Mouse (Mus musculus): ENCODE data around the gene Smyd3. TPM values are rescaled to one million over a fixed set of nuclear protein-coding genes. Genes with fewer than 3 reads are reported as not detected.

Smyd3 gene
- polyA plus RNA-seq, 1 experiment = 10.6 TPM

- Histone ChIP-seq H3ac (ENCODE audit: control insufficient read depth, insufficient read length, low read depth) (no peak overlapping the region), H3K79me2 (ENCODE audit: control insufficient read depth, insufficient read depth) (peaks cover 5% of the 10 kb centered on the region), H3K27me3 (ENCODE audit: control insufficient read depth, insufficient read depth, insufficient read length) (no peaks in the 10 kb centered on the region), H3K79me3 (ENCODE audit: low read depth) (no peaks in the 10 kb centered on the region), H3K4me3 (ENCODE audit: insufficient read depth, poor library complexity, severe bottlenecking) (no peak overlapping the region), H3K36me3 (ENCODE audit: control insufficient read depth, insufficient read depth) (peaks cover 2% of the 10 kb centered on the region)
- no peak for TF ChIP-seq FOSL1 (IDR thresholded peaks at IDR 0.05; ENCODE audit: insufficient read depth, low read length, poor library complexity, severe bottlenecking)
- no peak for TF ChIP-seq CTCF (IDR thresholded peaks at IDR 0.05; ENCODE audit: control insufficient read depth, insufficient read depth, insufficient read length)
- no peak for TF ChIP-seq USF1 (IDR thresholded peaks at IDR 0.05; ENCODE audit: low read depth)
- no peak for TF ChIP-seq MYOD1 (IDR thresholded peaks at IDR 0.05; ENCODE audit: control insufficient read depth, insufficient read length, low read depth)
- no peak for TF ChIP-seq MYOG (IDR thresholded peaks at IDR 0.05; ENCODE audit: control insufficient read depth, extremely low read depth, insufficient read length)
- no peak for TF ChIP-seq MAX (IDR thresholded peaks at IDR 0.05)
- TF ChIP-seq CEBPB (IDR thresholded peaks at IDR 0.05; ENCODE audit: low read depth) = no peak
Measured at GRCm38 (mm10) chr1:179559446-179560194, 41.8 kb upstream of the Smyd3 start.

- Histone ChIP-seq H3K79me3 (ENCODE audit: low read depth) (no peaks in the 10 kb centered on the region), H3ac (ENCODE audit: control insufficient read depth, insufficient read length, low read depth) (no peak overlapping the region), H3K27me3 (ENCODE audit: control insufficient read depth, insufficient read depth, insufficient read length) (no peaks in the 10 kb centered on the region), H3K36me3 (ENCODE audit: control insufficient read depth, insufficient read depth) (no peaks in the 10 kb centered on the region), H3K79me2 (ENCODE audit: control insufficient read depth, insufficient read depth) (peaks cover 5% of the 10 kb centered on the region), H3K4me3 (ENCODE audit: insufficient read depth, poor library complexity, severe bottlenecking) (no peak overlapping the region)
- no peak for TF ChIP-seq FOSL1 (IDR thresholded peaks at IDR 0.05; ENCODE audit: insufficient read depth, low read length, poor library complexity, severe bottlenecking)
- no peak for TF ChIP-seq CTCF (IDR thresholded peaks at IDR 0.05; ENCODE audit: control insufficient read depth, insufficient read depth, insufficient read length)
- TF ChIP-seq USF1 (IDR thresholded peaks at IDR 0.05; ENCODE audit: low read depth) = no peak
- no peak for TF ChIP-seq MYOG (IDR thresholded peaks at IDR 0.05; ENCODE audit: control insufficient read depth, extremely low read depth, insufficient read length)
- no peak for TF ChIP-seq MYOD1 (IDR thresholded peaks at IDR 0.05; ENCODE audit: control insufficient read depth, insufficient read length, low read depth)
- TF ChIP-seq MAX (IDR thresholded peaks at IDR 0.05) = no peak
- TF ChIP-seq CEBPB (IDR thresholded peaks at IDR 0.05; ENCODE audit: low read depth) = no peak
Measured at GRCm38 (mm10) chr1:179556921-179557320, 39.1 kb upstream of the Smyd3 start.

GRCm38 (mm10) chr1:179553949-179554347 is 36.1 kb upstream of the Smyd3 start:
- H3ac ChIP-seq (ENCODE audit: control insufficient read depth, insufficient read length, low read depth) = no peak overlapping the region
- no peak overlapping the region for H3K4me3 ChIP-seq (ENCODE audit: insufficient read depth, poor library complexity, severe bottlenecking)
- TF ChIP-seq MYOD1 (IDR thresholded peaks at IDR 0.05; ENCODE audit: control insufficient read depth, insufficient read length, low read depth) (no peak), MYOG (IDR thresholded peaks at IDR 0.05; ENCODE audit: control insufficient read depth, extremely low read depth, insufficient read length) (no peak), CEBPB (IDR thresholded peaks at IDR 0.05; ENCODE audit: low read depth) (no peak), MAX (IDR thresholded peaks at IDR 0.05) (no peak), USF1 (IDR thresholded peaks at IDR 0.05; ENCODE audit: low read depth) (no peak), FOSL1 (IDR thresholded peaks at IDR 0.05; ENCODE audit: insufficient read depth, low read length, poor library complexity, severe bottlenecking) (no peak), CTCF (IDR thresholded peaks at IDR 0.05; ENCODE audit: control insufficient read depth, insufficient read depth, insufficient read length) (no peak)
- H3K79me3 ChIP-seq (ENCODE audit: low read depth) = no peaks in the 10 kb centered on the region
- no peaks in the 10 kb centered on the region for H3K27me3 ChIP-seq (ENCODE audit: control insufficient read depth, insufficient read depth, insufficient read length)
- peaks cover 25% of the 10 kb centered on the region for H3K79me2 ChIP-seq (ENCODE audit: control insufficient read depth, insufficient read depth)
- no peaks in the 10 kb centered on the region for H3K36me3 ChIP-seq (ENCODE audit: control insufficient read depth, insufficient read depth)

- Histone ChIP-seq H3ac (ENCODE audit: control insufficient read depth, insufficient read length, low read depth) (no peak overlapping the region), H3K79me2 (ENCODE audit: control insufficient read depth, insufficient read depth) (peaks cover 31% of the 10 kb centered on the region), H3K4me3 (ENCODE audit: insufficient read depth, poor library complexity, severe bottlenecking) (no peak overlapping the region), H3K27me3 (ENCODE audit: control insufficient read depth, insufficient read depth, insufficient read length) (no peaks in the 10 kb centered on the region), H3K79me3 (ENCODE audit: low read depth) (peaks cover 2% of the 10 kb centered on the region), H3K36me3 (ENCODE audit: control insufficient read depth, insufficient read depth) (no peaks in the 10 kb centered on the region)
- TF ChIP-seq USF1 (IDR thresholded peaks at IDR 0.05; ENCODE audit: low read depth) (no peak), FOSL1 (IDR thresholded peaks at IDR 0.05; ENCODE audit: insufficient read depth, low read length, poor library complexity, severe bottlenecking) (no peak), MYOD1 (IDR thresholded peaks at IDR 0.05; ENCODE audit: control insufficient read depth, insufficient read length, low read depth) (no peak), MAX (IDR thresholded peaks at IDR 0.05) (no peak), CTCF (IDR thresholded peaks at IDR 0.05; ENCODE audit: control insufficient read depth, insufficient read depth, insufficient read length) (no peak), MYOG (IDR thresholded peaks at IDR 0.05; ENCODE audit: control insufficient read depth, extremely low read depth, insufficient read length) (no peak), CEBPB (IDR thresholded peaks at IDR 0.05; ENCODE audit: low read depth) (no peak)
Measured at GRCm38 (mm10) chr1:179553197-179553948, 35.5 kb upstream of the Smyd3 start.

- H3K36me3 ChIP-seq (ENCODE audit: control insufficient read depth, insufficient read depth) = no peaks in the 10 kb centered on the region
- no peak for TF ChIP-seq CTCF (IDR thresholded peaks at IDR 0.05; ENCODE audit: control insufficient read depth, insufficient read depth, insufficient read length)
- TF ChIP-seq MYOD1 (IDR thresholded peaks at IDR 0.05; ENCODE audit: control insufficient read depth, insufficient read length, low read depth) = no peak
- TF ChIP-seq MYOG (IDR thresholded peaks at IDR 0.05; ENCODE audit: control insufficient read depth, extremely low read depth, insufficient read length) = no peak
- no peak for TF ChIP-seq FOSL1 (IDR thresholded peaks at IDR 0.05; ENCODE audit: insufficient read depth, low read length, poor library complexity, severe bottlenecking)
- TF ChIP-seq MAX (IDR thresholded peaks at IDR 0.05) = no peak
- TF ChIP-seq CEBPB (IDR thresholded peaks at IDR 0.05; ENCODE audit: low read depth) = no peak
- no peak for TF ChIP-seq USF1 (IDR thresholded peaks at IDR 0.05; ENCODE audit: low read depth)
- peaks cover 37% of the 10 kb centered on the region for H3K79me2 ChIP-seq (ENCODE audit: control insufficient read depth, insufficient read depth)
- H3K79me3 ChIP-seq (ENCODE audit: low read depth) = peaks cover 4% of the 10 kb centered on the region
- H3ac ChIP-seq (ENCODE audit: control insufficient read depth, insufficient read length, low read depth) = no peak overlapping the region
- no peak overlapping the region for H3K4me3 ChIP-seq (ENCODE audit: insufficient read depth, poor library complexity, severe bottlenecking)
- no peaks in the 10 kb centered on the region for H3K27me3 ChIP-seq (ENCODE audit: control insufficient read depth, insufficient read depth, insufficient read length)
Measured at GRCm38 (mm10) chr1:179552751-179553150, 34.9 kb upstream of the Smyd3 start.

Measured in C2C12 (cell line).